Mouse (Mus musculus) thymus, postnatal 36 days (tissue): ENCODE data around the gene Dennd5a.
"Not testable (repeated sequence)": the region's sequence is repeated elsewhere in the genome, so short reads cannot be mapped to it uniquely, and the experiment has no call there.

Experiments
- DNase-seq, 2 experiments: peaks; one replicate each; pipeline ENCODE4 v3.0.0; 2022; ENCODE audit warnings: mixed read lengths in 2 of 2

Dennd5a gene

GRCm38 (mm10) chr7:109959716-109960612, at the start of gene Dennd5a:
Dennd5a (minus strand) TSS chr7:109960470.
- DNase-seq, result peak; percentile 48 to 49

- DNase-seq, result no peak
Observed at GRCm38 (mm10) chr7:110009084-110009483, 48.8 kb upstream of the Dennd5a start.

GRCm38 (mm10) chr7:110008513-110008912, 48.2 kb upstream of the Dennd5a start:
- no peak for DNase-seq

- no peak for DNase-seq
Observed at GRCm38 (mm10) chr7:110006471-110007195, 46.4 kb upstream of the Dennd5a start.

- no peak for DNase-seq
Observed at GRCm38 (mm10) chr7:110005976-110006375, 45.7 kb upstream of the Dennd5a start.

- DNase-seq, result no peak
Observed at GRCm38 (mm10) chr7:110002968-110003367, 42.7 kb upstream of the Dennd5a start.

GRCm38 (mm10) chr7:110002092-110002491, 41.8 kb upstream of the Dennd5a start:
- DNase-seq, result no peak

GRCm38 (mm10) chr7:109998388-109998787, 38.1 kb upstream of the Dennd5a start:
- DNase-seq, result no peak

GRCm38 (mm10) chr7:109993157-109993959, 33.1 kb upstream of the Dennd5a start:
- DNase-seq, result no peak

- no peak for DNase-seq
Observed at GRCm38 (mm10) chr7:109991286-109991685, 31.0 kb upstream of the Dennd5a start.

- peak in 1 of 2 experiments; percentile 9 for DNase-seq
Observed at GRCm38 (mm10) chr7:109986775-109987174, 26.5 kb upstream of the Dennd5a start, which contains the start of gene Tmem41b. Tmem41b (minus strand) TSS chr7:109986929.

- peak; percentile 99 for DNase-seq
Observed at GRCm38 (mm10) chr7:109986133-109986669, 25.9 kb upstream of the Dennd5a start.

- no peak for DNase-seq
Observed at GRCm38 (mm10) chr7:109985661-109986132, 25.4 kb upstream of the Dennd5a start.

GRCm38 (mm10) chr7:109984608-109985007, 24.3 kb upstream of the Dennd5a start:
- DNase-seq, result not testable (repeated sequence)

- peak; percentile 15 to 23 for DNase-seq
Observed at GRCm38 (mm10) chr7:109977131-109977530, 16.9 kb upstream of the Dennd5a start.

- no peak for DNase-seq
Observed at GRCm38 (mm10) chr7:109975966-109976715, 15.9 kb upstream of the Dennd5a start.

- DNase-seq, result no peak
Observed at GRCm38 (mm10) chr7:109969542-109969941, 9.3 kb upstream of the Dennd5a start.

- DNase-seq, result no peak
Observed at GRCm38 (mm10) chr7:109968924-109969450, 8.7 kb upstream of the Dennd5a start.

GRCm38 (mm10) chr7:109967805-109968579, 7.7 kb upstream of the Dennd5a start:
- no peak for DNase-seq

GRCm38 (mm10) chr7:109965658-109966057, 5.4 kb upstream of the Dennd5a start:
- DNase-seq, result no peak
